Mouse (Mus musculus) brown adipose tissue, adult 24 weeks (tissue): ENCODE results near the gene Gm26602. TPM values are rescaled to one million over a fixed set of nuclear protein-coding genes. Genes with fewer than 3 reads are reported as not detected.
A peak's percentile ranks its signal among the peaks of the same experiment; 100 is the strongest.
"Not testable (repeated sequence)": the region's sequence is repeated elsewhere in the genome, so short reads cannot be mapped to it uniquely, and the experiment has no call there.

ENCODE experiments used
- H3K27ac ChIP-seq: fragments of 200-500 bp; replicated peaks from 2 replicates; pipeline ENCODE4 v1.5.1; 2012; ENCODE audit warnings: low read depth, mild to moderate bottlenecking, low read length
- H3K4me1 ChIP-seq: fragments of 200-500 bp; 2 replicates; pipeline ENCODE4 v1.6.1; 2012; ENCODE audit warnings: low read length, mixed read lengths; ENCODE audit not compliant: control insufficient read depth, insufficient read depth, insufficient read length
- H3K4me3 ChIP-seq: fragments of 200-500 bp; 2 replicates; pipeline ENCODE4 v1.5.1; 2012; ENCODE audit warnings: low read depth, mild to moderate bottlenecking, low read length, moderate library complexity; ENCODE audit not compliant: insufficient read depth
- polyA plus RNA-seq: library from polyadenylated mRNA; stranded (reverse); fragments of >200 nt; gene quantifications from 2 replicates; pipeline ENCODE4 v1.2.4, GENCODE M21; 2012; ENCODE audit not compliant: missing spikeins, insufficient read depth, insufficient read length

The Gm26602 gene
- polyA plus RNA-seq, 1 experiment: not detected

DNA sequence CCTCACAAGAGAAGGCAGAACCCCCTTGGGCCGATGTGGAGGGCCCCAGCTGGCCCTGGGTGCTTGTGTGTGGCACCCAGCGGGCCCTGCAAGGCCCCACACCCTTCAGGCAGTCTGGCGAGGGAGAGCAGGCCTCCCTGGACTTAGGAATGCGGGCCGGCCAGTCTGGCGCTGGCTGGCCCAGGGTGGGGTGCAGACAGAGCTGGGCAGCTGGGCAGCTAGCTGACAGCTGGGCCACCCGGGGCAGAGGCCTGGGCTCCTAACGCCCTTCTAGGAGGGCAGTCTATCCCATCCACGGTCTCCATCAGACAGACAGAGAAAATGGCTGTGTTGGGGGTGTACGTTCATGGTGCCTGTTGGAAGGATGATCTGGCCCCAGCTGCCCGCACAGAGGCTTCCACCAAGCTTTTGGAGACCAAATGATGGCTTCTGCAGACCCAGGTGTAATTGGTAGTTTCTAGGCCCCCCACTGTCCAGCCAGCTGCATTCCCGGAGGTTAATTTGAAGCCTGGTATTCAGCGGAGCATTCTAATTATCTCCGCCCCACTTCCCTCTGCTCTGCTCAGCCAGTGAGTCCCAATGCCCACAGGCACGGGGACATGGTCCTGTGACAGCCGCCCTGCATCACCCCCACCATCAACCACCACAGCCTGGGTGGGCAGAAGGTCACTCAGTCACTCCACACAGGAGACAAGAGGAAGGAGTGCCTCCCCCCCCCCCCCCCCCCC is 35.0 kb downstream of the Gm26602 start:
- H3K4me1 ChIP-seq: no peaks in the 10 kb centered on the region
- H3K4me3 ChIP-seq: no peak overlapping the region
- no peak overlapping the region for H3K27ac ChIP-seq

DNA sequence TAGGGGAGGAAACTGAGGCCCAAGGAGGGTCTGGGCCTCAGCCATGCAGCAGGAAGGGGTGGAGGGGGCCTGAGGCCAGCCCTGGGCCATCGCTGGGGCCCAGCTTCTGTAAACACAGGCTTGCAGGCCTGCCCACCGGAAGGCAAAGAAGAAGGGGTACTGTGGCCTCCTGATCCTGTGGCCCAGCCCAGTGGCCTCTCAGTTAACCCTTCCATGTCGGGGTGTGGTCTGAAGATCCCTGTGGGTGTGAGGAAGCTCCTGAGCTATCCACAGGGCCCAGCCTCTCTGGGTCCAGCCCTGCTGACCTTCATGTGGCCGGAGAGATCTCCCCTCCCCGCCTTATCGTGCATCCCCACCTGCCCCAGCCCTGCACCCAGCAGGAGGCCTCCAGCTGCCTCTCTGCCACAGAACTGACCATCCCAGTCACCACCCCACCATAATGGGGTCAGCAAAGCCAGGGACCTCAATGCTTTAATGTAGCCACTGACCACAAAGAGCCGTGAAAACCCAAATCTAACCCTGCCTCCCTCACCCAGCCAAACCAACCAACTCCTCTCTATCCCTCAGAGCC is 36.2 kb downstream of the Gm26602 start:
- no peak overlapping the region for H3K4me3 ChIP-seq
- no peaks in the 10 kb centered on the region for H3K4me1 ChIP-seq
- H3K27ac ChIP-seq: no peak overlapping the region

GRCm38 (mm10) chr10:79947502-79947901 is 36.8 kb downstream of the Gm26602 start:
- Histone ChIP-seq H3K27ac (no peak overlapping the region), H3K4me1 (no peaks in the 10 kb centered on the region), H3K4me3 (no peak overlapping the region)

GRCm38 (mm10) chr10:79949873-79950272 is 39.2 kb downstream of the Gm26602 start:
- no peaks in the 10 kb centered on the region for H3K4me1 ChIP-seq
- H3K27ac ChIP-seq: no peak overlapping the region
- no peak overlapping the region for H3K4me3 ChIP-seq

- Histone ChIP-seq H3K4me3 (no peak overlapping the region), H3K4me1 (no peaks in the 10 kb centered on the region), H3K27ac (no peak overlapping the region)
Observed at GRCm38 (mm10) chr10:79950661-79951060, 40.0 kb downstream of the Gm26602 start.

GRCm38 (mm10) chr10:79953946-79954345 is 43.3 kb downstream of the Gm26602 start:
- Histone ChIP-seq H3K27ac (no peak overlapping the region), H3K4me1 (no peaks in the 10 kb centered on the region), H3K4me3 (no peak overlapping the region)

DNA sequence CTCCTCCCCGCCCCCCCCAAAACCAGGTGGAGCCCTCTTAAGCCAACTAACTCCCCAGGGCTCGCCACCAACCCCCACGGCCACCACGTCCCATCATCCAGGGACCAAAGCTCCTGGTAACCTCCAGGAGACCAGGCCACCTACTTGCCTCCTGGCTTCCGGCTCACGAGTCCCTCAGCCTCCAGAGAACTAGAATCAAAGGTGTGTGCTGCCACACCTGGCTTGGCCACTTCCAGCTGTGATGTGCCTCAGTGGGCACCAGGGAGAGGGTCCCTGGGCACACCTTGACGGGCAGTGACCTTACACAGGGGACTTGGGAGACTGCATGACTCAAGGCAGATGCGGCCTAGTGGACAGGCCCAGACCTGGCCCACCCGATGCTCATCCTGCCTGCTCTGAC is 45.0 kb downstream of the Gm26602 start:
- no peak overlapping the region for H3K27ac ChIP-seq
- H3K4me1 ChIP-seq: no peaks in the 10 kb centered on the region
- no peak overlapping the region for H3K4me3 ChIP-seq

DNA sequence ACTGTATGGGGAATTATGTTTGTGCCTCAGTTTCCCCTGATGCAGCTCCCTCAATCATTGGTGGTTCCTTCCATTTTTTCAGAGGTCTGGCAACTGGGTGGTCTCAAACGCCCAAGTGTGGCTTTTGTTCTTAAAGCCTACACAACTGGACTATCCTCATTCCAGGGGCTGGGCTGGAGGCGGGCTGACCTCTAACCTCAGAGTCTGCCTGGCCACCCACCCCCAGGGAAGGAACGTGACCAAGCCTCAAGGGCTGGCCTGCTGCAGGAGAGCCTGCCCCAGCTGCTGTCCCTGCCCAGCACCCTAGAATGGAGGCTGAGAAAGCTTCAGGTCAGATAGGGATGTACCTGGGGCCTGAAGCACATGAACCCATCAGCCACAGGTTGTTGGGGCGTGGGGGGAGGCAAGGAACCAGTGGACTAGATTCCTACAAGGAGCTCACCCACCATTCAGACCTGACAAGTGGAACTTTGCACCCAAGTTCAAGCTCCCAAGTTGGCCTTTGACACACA is 46.0 kb downstream of the Gm26602 start:
- no peaks in the 10 kb centered on the region for H3K4me1 ChIP-seq
- H3K27ac ChIP-seq: no peak overlapping the region
- H3K4me3 ChIP-seq: no peak overlapping the region

GRCm38 (mm10) chr10:79958140-79958816 is 47.6 kb downstream of the Gm26602 start:
- Histone ChIP-seq H3K4me1 (no peaks in the 10 kb centered on the region), H3K4me3 (peak overlapping the region; percentile 21; the same call in 1 of the 2 replicates), H3K27ac (no peak overlapping the region)

DNA sequence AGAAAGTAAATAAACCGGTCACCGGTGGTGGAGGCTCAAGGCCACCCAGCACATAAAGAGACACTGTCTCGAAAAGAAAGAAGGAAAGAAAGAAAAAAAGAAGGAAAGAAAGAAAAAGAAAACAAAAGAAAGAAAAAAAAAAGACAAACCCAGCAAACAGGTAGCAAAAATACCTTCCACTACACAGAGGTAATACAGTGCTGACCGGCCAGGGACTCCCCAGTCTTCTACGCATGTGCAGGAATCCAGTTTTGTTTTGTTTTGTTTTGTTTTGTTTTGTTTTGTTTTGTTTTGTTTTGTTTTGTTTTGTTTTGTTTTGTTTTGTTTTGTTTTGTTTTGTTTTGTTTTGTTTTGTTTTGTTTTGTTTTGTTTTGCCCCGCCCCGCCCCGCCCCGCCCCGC is 48.8 kb downstream of the Gm26602 start:
- H3K27ac ChIP-seq, H3K4me3 ChIP-seq: not testable (repeated sequence)

GRCm38 (mm10) chr10:79959847-79960601 is 49.4 kb downstream of the Gm26602 start, which contains the start of gene Wdr18:
Gene Wdr18 (plus strand): TSS chr10:79960152.
- peak within 1 kb of the TSS; percentile 76 for H3K4me3 ChIP-seq
- no peaks in the 10 kb centered on the region for H3K4me1 ChIP-seq
- no peak within 1 kb of the TSS; the same call in 1 of the 2 replicates for H3K27ac ChIP-seq

More for the DNA sequence above, 48.8 kb downstream of the Gm26602 start:
- not testable (repeated sequence) for H3K4me1 ChIP-seq

Other genes starting within 250 kb of the Gm26602 start
- gene Madcam1, start 246.3 kb upstream of the Gm26602 start, polyA plus RNA-seq: not detected in 2 replicates
- gene Tpgs1, start 241.5 kb upstream of the Gm26602 start, polyA plus RNA-seq: 17.0 and 17.6 TPM in 2 replicates
- gene Cdc34, start 228.7 kb upstream of the Gm26602 start, polyA plus RNA-seq: 181 and 274 TPM in 2 replicates
- not detected in 2 replicates for gene Gzmm, start 221.8 kb upstream of the Gm26602 start, polyA plus RNA-seq
- gene Bsg, start 206.4 kb upstream of the Gm26602 start, polyA plus RNA-seq: 495 and 669 TPM in 2 replicates
- gene Hcn2, start 194.2 kb upstream of the Gm26602 start, polyA plus RNA-seq: 0.52 TPM in 1 of 2 replicates, not detected in the other
- 20.1 and 32.1 TPM in 2 replicates for gene Polrmt, start 164.3 kb upstream of the Gm26602 start, polyA plus RNA-seq
- gene Fgf22, start 155.8 kb upstream of the Gm26602 start, polyA plus RNA-seq: not detected in 2 replicates
- gene Rnf126, start 143.9 kb upstream of the Gm26602 start, polyA plus RNA-seq: 23.3 and 27.2 TPM in 2 replicates
- 0.96 and 1.3 TPM in 2 replicates for gene Fstl3, start 133.6 kb upstream of the Gm26602 start, polyA plus RNA-seq
- not detected in 2 replicates for gene Prss57, start 119.9 kb upstream of the Gm26602 start, polyA plus RNA-seq
- 12.4 and 18.7 TPM in 2 replicates for gene Palm, start 117.3 kb upstream of the Gm26602 start, polyA plus RNA-seq
- not detected in 2 replicates for gene Misp, start 89.9 kb upstream of the Gm26602 start, polyA plus RNA-seq
- gene Ptbp1, start 56.4 kb upstream of the Gm26602 start, polyA plus RNA-seq: 45.6 and 50.5 TPM in 2 replicates
- gene Prtn3, start 36.4 kb upstream of the Gm26602 start, polyA plus RNA-seq: 1.4 and 1.7 TPM in 2 replicates
- gene Plppr3, start 36.2 kb upstream of the Gm26602 start, polyA plus RNA-seq: 1.3 TPM in 1 of 2 replicates, not detected in the other
- gene Elane, start 24.6 kb upstream of the Gm26602 start, polyA plus RNA-seq: not detected in 2 replicates
- 1,172 and 3,758 TPM in 2 replicates for gene Cfd, start 20.0 kb upstream of the Gm26602 start, polyA plus RNA-seq
- gene Med16, start 1.9 kb upstream of the Gm26602 start, polyA plus RNA-seq: 11.2 and 12.9 TPM in 2 replicates
- 0.38 and 0.63 TPM in 2 replicates for gene Kiss1r, start 6.1 kb downstream of the Gm26602 start, polyA plus RNA-seq
- 55.0 and 60.7 TPM in 2 replicates for gene R3hdm4, start 10.4 kb downstream of the Gm26602 start, polyA plus RNA-seq
- 1.3 and 2.9 TPM in 2 replicates for gene Arid3a, start 16.2 kb downstream of the Gm26602 start, polyA plus RNA-seq
- 25.6 and 44.7 TPM in 2 replicates for gene Wdr18, start 49.3 kb downstream of the Gm26602 start, polyA plus RNA-seq
- gene Grin3b, start 59.9 kb downstream of the Gm26602 start, polyA plus RNA-seq: not detected in 2 replicates
- 69.8 and 75.4 TPM in 2 replicates for gene Tmem259, start 73.5 kb downstream of the Gm26602 start, polyA plus RNA-seq
- gene Cnn2, start 77.7 kb downstream of the Gm26602 start, polyA plus RNA-seq: 6.4 and 10.3 TPM in 2 replicates
- gene Abca7, start 85.6 kb downstream of the Gm26602 start, polyA plus RNA-seq: 5.1 and 5.4 TPM in 2 replicates
- gene Arhgap45, start 105.8 kb downstream of the Gm26602 start, polyA plus RNA-seq: 1.8 and 2.6 TPM in 2 replicates
- 78.3 and 85.8 TPM in 2 replicates for gene Polr2e, start 128.9 kb downstream of the Gm26602 start, polyA plus RNA-seq
- 2,282 and 3,621 TPM in 2 replicates for gene Gpx4, start 136.3 kb downstream of the Gm26602 start, polyA plus RNA-seq
- 14.3 and 16.2 TPM in 2 replicates for gene Sbno2, start 194.7 kb downstream of the Gm26602 start, polyA plus RNA-seq
- 113 and 121 TPM in 2 replicates for gene Stk11, start 204.9 kb downstream of the Gm26602 start, polyA plus RNA-seq
- 1,146 and 1,395 TPM in 2 replicates for gene Atp5d, start 227.8 kb downstream of the Gm26602 start, polyA plus RNA-seq
- gene Cbarp, start 230.0 kb downstream of the Gm26602 start, polyA plus RNA-seq: 1.1 and 1.5 TPM in 2 replicates
- 25.5 and 31.6 TPM in 2 replicates for gene Midn, start 237.4 kb downstream of the Gm26602 start, polyA plus RNA-seq